Mouse (Mus musculus) adrenal gland, postnatal 36 days (tissue): ENCODE results near the gene Dpp6. TPM values are rescaled to one million over a fixed set of nuclear protein-coding genes. Genes with fewer than 3 reads are reported as not detected.

ENCODE experiments used
- DNase-seq, 2 experiments: peaks; one replicate each; pipeline ENCODE4 v3.0.0; 2021; ENCODE audit warnings: mixed read lengths in 1 of 2
- total RNA-seq, 2 experiments: library from RNA; stranded (reverse); gene quantifications; 2 replicates each; pipeline ENCODE4 v1.2.3; 2021

Dpp6 gene
- total RNA-seq, 2 experiments from 2014 or later = 4.9 to 6.3 TPM

- no peak for DNase-seq
These were observed 153.1 kb downstream of the Dpp6 start for GRCm38 (mm10) chr5:26969941-26970590.

- no peak for DNase-seq
These were observed 156.2 kb downstream of the Dpp6 start for GRCm38 (mm10) chr5:26973166-26973565.

GRCm38 (mm10) chr5:26979348-26979747, 162.3 kb downstream of the Dpp6 start:
- DNase-seq = no peak

GRCm38 (mm10) chr5:26979755-26980154, 162.8 kb downstream of the Dpp6 start:
- no peak for DNase-seq

- no peak for DNase-seq
These were observed 168.1 kb downstream of the Dpp6 start for GRCm38 (mm10) chr5:26985114-26985513.

- no peak for DNase-seq
These were observed 174.6 kb downstream of the Dpp6 start for GRCm38 (mm10) chr5:26991587-26991986.

- DNase-seq = no peak
These were observed 186.5 kb downstream of the Dpp6 start for GRCm38 (mm10) chr5:27003537-27003936.

GRCm38 (mm10) chr5:27009157-27009556, 192.2 kb downstream of the Dpp6 start:
- DNase-seq = no peak

- DNase-seq = no peak
These were observed 193.6 kb downstream of the Dpp6 start for GRCm38 (mm10) chr5:27010582-27010981.

GRCm38 (mm10) chr5:27018314-27018956, 201.4 kb downstream of the Dpp6 start:
- DNase-seq = no peak

GRCm38 (mm10) chr5:27028611-27029010, 211.6 kb downstream of the Dpp6 start:
- DNase-seq = no peak

- peak; percentile 16 to 32 for DNase-seq
These were observed 212.8 kb downstream of the Dpp6 start for GRCm38 (mm10) chr5:27029784-27030183.

GRCm38 (mm10) chr5:27034858-27035257, 217.9 kb downstream of the Dpp6 start:
- no peak for DNase-seq

- DNase-seq = no peak
These were observed 218.3 kb downstream of the Dpp6 start for GRCm38 (mm10) chr5:27035291-27035690.

- DNase-seq = peak; percentile 9 to 11
These were observed 218.9 kb downstream of the Dpp6 start for GRCm38 (mm10) chr5:27035891-27036290.

- DNase-seq = no peak
These were observed 220.8 kb downstream of the Dpp6 start for GRCm38 (mm10) chr5:27037796-27038195.

GRCm38 (mm10) chr5:27048167-27048566, 231.2 kb downstream of the Dpp6 start:
- no peak for DNase-seq

- DNase-seq = no peak
These were observed 231.9 kb downstream of the Dpp6 start for GRCm38 (mm10) chr5:27048926-27049325.

GRCm38 (mm10) chr5:27049341-27050091, 232.5 kb downstream of the Dpp6 start:
- DNase-seq = no peak

- no peak for DNase-seq
These were observed 234.2 kb downstream of the Dpp6 start for GRCm38 (mm10) chr5:27051250-27051649.

- DNase-seq = peak in 1 of 2 experiments; percentile 46
These were observed 235.4 kb downstream of the Dpp6 start for GRCm38 (mm10) chr5:27052441-27052840.

GRCm38 (mm10) chr5:27056436-27056835, 239.4 kb downstream of the Dpp6 start:
- DNase-seq = no peak

- no peak for DNase-seq
These were observed 243.1 kb downstream of the Dpp6 start for GRCm38 (mm10) chr5:27060114-27060513.
